Mouse (Mus musculus): ENCODE data around the gene Plce1.
"Not testable (repeated sequence)": the region's sequence is repeated elsewhere in the genome, so short reads cannot be mapped to it uniquely, and the experiment has no call there.

The Plce1 gene

GRCm38 (mm10) chr19:38633306-38633705 is 152.4 kb downstream of the Plce1 start:
- no peak for DNase-seq (ENCODE audit: low spot score)

GRCm38 (mm10) chr19:38639050-38639449 is 158.1 kb downstream of the Plce1 start:
- no peak for DNase-seq (ENCODE audit: low spot score)

GRCm38 (mm10) chr19:38639805-38640204 is 158.9 kb downstream of the Plce1 start:
- no peak for DNase-seq (ENCODE audit: low spot score)

- not testable (repeated sequence) for DNase-seq (ENCODE audit: low spot score)
Observed at GRCm38 (mm10) chr19:38642515-38642914, 161.6 kb downstream of the Plce1 start.

- no peak for DNase-seq (ENCODE audit: low spot score)
Observed at GRCm38 (mm10) chr19:38644871-38645595, 164.1 kb downstream of the Plce1 start.

- no peak for DNase-seq (ENCODE audit: low spot score)
Observed at GRCm38 (mm10) chr19:38657980-38658379, 177.1 kb downstream of the Plce1 start.

GRCm38 (mm10) chr19:38665398-38665797 is 184.5 kb downstream of the Plce1 start:
- DNase-seq (ENCODE audit: low spot score) = no peak

GRCm38 (mm10) chr19:38672015-38672600 is 191.2 kb downstream of the Plce1 start:
- DNase-seq (ENCODE audit: low spot score) = no peak

GRCm38 (mm10) chr19:38673936-38674335 is 193.0 kb downstream of the Plce1 start:
- DNase-seq (ENCODE audit: low spot score) = no peak

- DNase-seq (ENCODE audit: low spot score) = no peak
Observed at GRCm38 (mm10) chr19:38678655-38679054, 197.7 kb downstream of the Plce1 start.

GRCm38 (mm10) chr19:38679520-38679919 is 198.6 kb downstream of the Plce1 start:
- no peak for DNase-seq (ENCODE audit: low spot score)

- DNase-seq (ENCODE audit: low spot score) = no peak
Observed at GRCm38 (mm10) chr19:38687326-38687725, 206.4 kb downstream of the Plce1 start.

- no peak for DNase-seq (ENCODE audit: low spot score)
Observed at GRCm38 (mm10) chr19:38688741-38689507, 208.0 kb downstream of the Plce1 start.

GRCm38 (mm10) chr19:38690276-38690675 is 209.4 kb downstream of the Plce1 start:
- no peak for DNase-seq (ENCODE audit: low spot score)

GRCm38 (mm10) chr19:38691533-38691932 is 210.6 kb downstream of the Plce1 start:
- DNase-seq (ENCODE audit: low spot score) = no peak

GRCm38 (mm10) chr19:38693331-38693730 is 212.4 kb downstream of the Plce1 start:
- no peak for DNase-seq (ENCODE audit: low spot score)

- no peak for DNase-seq (ENCODE audit: low spot score)
Observed at GRCm38 (mm10) chr19:38693769-38694168, 212.9 kb downstream of the Plce1 start.

- DNase-seq (ENCODE audit: low spot score) = no peak
Observed at GRCm38 (mm10) chr19:38701776-38702175, 220.9 kb downstream of the Plce1 start.

- no peak for DNase-seq (ENCODE audit: low spot score)
Observed at GRCm38 (mm10) chr19:38704742-38705141, 223.8 kb downstream of the Plce1 start.

GRCm38 (mm10) chr19:38705244-38705643 is 224.3 kb downstream of the Plce1 start:
- no peak for DNase-seq (ENCODE audit: low spot score)

- DNase-seq (ENCODE audit: low spot score) = no peak
Observed at GRCm38 (mm10) chr19:38706449-38706848, 225.5 kb downstream of the Plce1 start.

- DNase-seq (ENCODE audit: low spot score) = peak; percentile 60
Observed at GRCm38 (mm10) chr19:38709376-38709775, 228.5 kb downstream of the Plce1 start.

- no peak for DNase-seq (ENCODE audit: low spot score)
Observed at GRCm38 (mm10) chr19:38721808-38722207, 240.9 kb downstream of the Plce1 start.

Data from testis, postnatal 10 days (tissue).